Mouse (Mus musculus): ENCODE data around the gene Olfr56.

Gene Olfr56

GRCm38 (mm10) chr11:49092786-49093185, 114.1 kb downstream of the Olfr56 start:
- no peak for DNase-seq

- DNase-seq: no peak
These were observed 115.4 kb downstream of the Olfr56 start for GRCm38 (mm10) chr11:49093861-49094660.

GRCm38 (mm10) chr11:49095367-49095766, 116.7 kb downstream of the Olfr56 start:
- DNase-seq: no peak

DNA sequence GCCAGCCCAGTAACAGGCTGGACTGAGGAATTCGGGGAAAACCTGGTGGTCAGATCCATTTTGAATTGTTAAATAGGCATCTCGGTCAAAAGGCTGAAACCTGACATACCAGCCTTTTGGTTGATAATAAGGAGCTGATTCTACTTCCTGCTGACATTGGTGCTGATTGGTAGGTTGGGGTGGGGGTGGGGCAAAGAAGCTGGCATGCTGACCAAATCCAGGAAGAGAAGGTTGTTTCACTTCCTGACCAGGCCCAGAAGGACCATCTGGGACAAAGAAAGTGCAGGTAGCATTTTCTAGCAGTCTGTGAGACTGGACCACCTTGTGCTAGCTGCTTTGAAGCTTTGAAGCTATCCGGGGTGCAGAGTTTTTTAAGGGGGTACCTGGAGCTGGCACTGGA, 121.7 kb downstream of the Olfr56 start:
- no peak for DNase-seq

DNA sequence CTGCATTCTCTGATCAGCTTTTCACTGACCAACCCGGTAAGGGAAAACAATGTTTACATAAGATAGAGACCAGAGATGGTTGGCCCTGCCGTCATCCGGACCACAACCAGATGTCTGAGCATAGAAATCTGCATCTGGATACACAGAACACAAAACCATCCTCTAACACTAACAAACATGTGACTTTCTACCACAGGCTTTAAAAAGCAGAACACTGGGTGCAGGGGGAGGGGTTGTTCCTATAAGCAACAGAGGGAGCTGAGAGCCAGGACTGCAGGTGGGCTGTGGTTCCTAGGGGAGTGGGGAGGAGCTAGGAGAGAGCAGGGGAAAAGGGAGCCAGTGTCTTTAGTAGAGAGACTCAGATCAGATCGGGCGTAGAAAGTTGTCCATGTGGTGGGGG, 122.8 kb downstream of the Olfr56 start:
- DNase-seq: no peak

GRCm38 (mm10) chr11:49103047-49103693, 124.5 kb downstream of the Olfr56 start:
- peak; percentile 48 for DNase-seq

DNA sequence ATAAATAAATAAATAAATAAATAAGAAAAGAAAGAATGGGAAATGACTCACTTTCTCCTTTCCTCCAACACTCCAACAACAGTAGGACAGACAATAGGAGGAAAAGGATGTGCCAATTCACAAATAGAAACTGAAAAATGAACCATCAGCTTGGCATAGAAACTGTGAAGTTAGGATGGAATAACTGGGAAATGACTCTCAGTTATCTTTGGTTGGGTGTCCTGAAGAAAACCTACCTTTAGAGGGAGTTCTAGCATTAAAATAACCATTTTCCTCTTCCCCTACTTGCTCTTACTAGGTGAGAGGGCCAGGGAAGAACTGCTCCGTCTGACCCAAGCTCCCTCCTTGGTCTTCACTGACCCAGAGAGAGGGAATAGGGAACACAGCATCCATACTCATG, 127.1 kb downstream of the Olfr56 start:
- DNase-seq: no peak

- no peak for DNase-seq
These were observed 129.2 kb downstream of the Olfr56 start for GRCm38 (mm10) chr11:49107650-49108537.

DNA sequence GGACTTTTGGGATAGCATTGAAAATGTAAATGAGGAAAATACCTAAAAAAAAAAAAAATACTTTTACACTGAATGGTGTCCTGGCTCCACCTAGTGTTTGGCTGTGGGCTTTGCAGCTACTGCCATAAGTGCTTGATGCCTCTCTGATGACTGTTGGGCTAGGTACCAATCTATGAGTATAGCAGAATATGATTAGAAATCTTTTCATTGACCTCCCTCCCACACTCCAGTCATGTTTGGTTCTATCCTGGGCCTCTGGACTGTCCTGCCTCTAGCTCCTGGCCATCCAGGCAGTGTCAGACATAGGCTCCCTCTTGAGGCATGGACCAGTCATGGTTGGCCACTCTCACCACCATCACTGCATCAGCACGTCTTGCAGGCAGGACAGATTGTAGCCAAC, 130.1 kb downstream of the Olfr56 start:
- no peak for DNase-seq

DNA sequence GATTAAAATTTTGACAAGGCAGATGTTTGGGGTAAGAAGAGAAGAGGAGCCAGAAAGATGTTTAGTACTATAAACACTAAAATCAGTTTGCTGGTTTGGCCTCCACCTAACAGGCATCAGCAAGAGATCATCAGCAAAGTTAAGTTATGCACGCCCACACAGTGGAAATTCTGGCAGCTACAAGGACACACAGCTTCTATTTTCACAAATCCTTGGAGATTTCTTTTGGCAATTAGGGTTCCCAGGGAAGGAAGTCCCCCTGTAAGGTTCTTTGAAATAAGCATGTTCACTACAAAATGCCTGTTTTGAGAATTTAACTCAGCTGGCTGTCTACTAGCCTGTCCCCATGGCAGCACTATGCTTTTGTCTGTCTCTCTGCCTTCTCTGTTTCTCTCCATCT, 132.3 kb downstream of the Olfr56 start:
- no peak for DNase-seq

DNA sequence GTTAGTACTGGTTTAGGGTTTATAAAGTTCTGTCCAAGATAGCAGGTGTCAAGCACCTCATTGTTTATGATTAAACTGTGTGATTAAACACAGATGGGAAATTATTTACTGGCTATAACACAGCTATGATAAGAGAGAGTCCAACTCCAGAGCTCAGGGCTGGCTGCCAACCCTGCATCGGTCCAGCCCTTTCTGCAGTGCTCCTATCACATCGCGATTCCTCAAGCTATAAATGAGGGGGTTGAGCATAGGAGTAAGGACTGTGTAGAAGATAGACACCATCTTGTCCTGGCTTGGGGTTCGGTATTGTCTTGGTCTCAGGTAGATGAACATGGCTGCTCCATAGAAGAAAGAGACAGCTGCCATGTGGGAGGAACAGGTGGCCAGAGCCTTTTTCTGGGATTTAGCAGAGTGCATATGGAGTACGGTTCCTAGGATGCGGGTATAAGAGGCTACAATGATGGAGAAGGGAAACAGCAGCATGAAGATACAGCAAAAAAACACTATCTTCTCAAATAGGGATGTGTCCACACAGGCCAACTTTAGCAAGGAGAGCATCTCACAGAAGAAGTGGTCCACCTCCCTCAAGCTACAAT, 134.0 kb downstream of the Olfr56 start:
- DNase-seq: no peak

DNA sequence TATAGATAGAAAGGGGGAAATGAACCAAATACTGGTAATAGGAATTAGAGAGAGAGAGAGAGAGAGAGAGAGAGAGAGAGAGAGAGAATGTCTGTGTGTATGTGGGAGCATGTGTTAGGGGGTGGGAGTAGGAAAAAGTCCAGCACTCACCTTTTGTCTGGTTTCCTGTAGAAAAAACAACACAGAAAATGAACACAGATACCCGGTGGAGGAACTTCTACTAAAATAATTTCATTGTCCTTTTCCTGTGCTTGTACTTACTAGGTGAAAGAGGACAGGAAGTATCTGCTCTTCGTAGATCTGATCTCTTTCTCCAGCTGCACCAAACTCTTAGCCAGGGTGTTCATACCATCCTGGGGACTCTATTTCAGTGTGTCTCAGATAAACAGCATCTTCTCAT, 135.5 kb downstream of the Olfr56 start:
- no peak for DNase-seq

GRCm38 (mm10) chr11:49114774-49115173, 136.1 kb downstream of the Olfr56 start, which contains the start of gene Olfr1396:
Gene Olfr1396, minus strand, starts transcription at chr11:49114874.
- DNase-seq: no peak

- DNase-seq: no peak
These were observed 140.9 kb downstream of the Olfr56 start for GRCm38 (mm10) chr11:49119635-49120034.

GRCm38 (mm10) chr11:49124169-49124568, 145.5 kb downstream of the Olfr56 start:
- no peak for DNase-seq

GRCm38 (mm10) chr11:49141974-49142373, 163.3 kb downstream of the Olfr56 start, which contains the start of gene Olfr1395:
Gene Olfr1395, plus strand, starts transcription at chr11:49142274.
- no peak for DNase-seq

GRCm38 (mm10) chr11:49154077-49154476, 175.4 kb downstream of the Olfr56 start, which contains the start of gene Olfr1394:
Gene Olfr1394, plus strand, starts transcription at chr11:49154377.
- no peak for DNase-seq

- no peak for DNase-seq
These were observed 178.4 kb downstream of the Olfr56 start for GRCm38 (mm10) chr11:49156821-49157814.

- no peak for DNase-seq
These were observed 190.3 kb downstream of the Olfr56 start for GRCm38 (mm10) chr11:49168839-49169611.

- no peak for DNase-seq
These were observed 191.9 kb downstream of the Olfr56 start for GRCm38 (mm10) chr11:49170576-49170975.

- no peak for DNase-seq
These were observed 196.7 kb downstream of the Olfr56 start for GRCm38 (mm10) chr11:49175345-49175744.
